Mouse (Mus musculus) macrophage (primary cell): ENCODE measurements around the gene Gsg1l. TPM values are rescaled to one million over a fixed set of nuclear protein-coding genes. Genes with fewer than 3 reads are reported as not detected.

Experiments used
- H3K27ac ChIP-seq: fragments of 350-480 bp; formaldehyde crosslinking; 2 replicates; pipeline ENCODE4 v1.9.0; 2021
- H3K36me3 ChIP-seq: fragments of 350-480 bp; formaldehyde crosslinking; 2 replicates; pipeline ENCODE4 v1.9.0; 2021; ENCODE audit errors: inconsistent target
- H3K4me3 ChIP-seq: fragments of 350-480 bp; formaldehyde crosslinking; 2 replicates; pipeline ENCODE4 v1.9.0; 2021; ENCODE audit errors: inconsistent target
- H3K79me2 ChIP-seq: fragments of 350-480 bp; formaldehyde crosslinking; 2 replicates; pipeline ENCODE4 v1.9.0; 2021; ENCODE audit errors: inconsistent target
- WGBS: methylation state at CpG from one replicate; pipeline ENCODE4 v1.1.7; 2026; ENCODE audit warnings: inconsistent platforms; ENCODE audit not compliant: missing documents; 5-methylcytosine and 5-hydroxymethylcytosine counted together
- polyA plus RNA-seq: library from polyadenylated mRNA; stranded (reverse); fragments of 250-400 nt; gene quantifications from 3 replicates; pipeline ENCODE4 v1.2.4, GENCODE M21; 2018; ENCODE audit warnings: inconsistent platforms

The Gsg1l gene
- polyA plus RNA-seq, 1 experiment from 2014 or later: 0.03 TPM

- Histone ChIP-seq H3K36me3 (peaks cover 6% of the 10 kb centered on the region), H3K79me2 (no peaks in the 10 kb centered on the region), H3K4me3 (no peak overlapping the region), H3K27ac (no peak overlapping the region)
- 92% methylated on average over 3 of the region's 3 CpGs for WGBS
Measured at GRCm38 (mm10) chr7:125829121-125829666, 253.0 kb downstream of the Gsg1l start.

DNA sequence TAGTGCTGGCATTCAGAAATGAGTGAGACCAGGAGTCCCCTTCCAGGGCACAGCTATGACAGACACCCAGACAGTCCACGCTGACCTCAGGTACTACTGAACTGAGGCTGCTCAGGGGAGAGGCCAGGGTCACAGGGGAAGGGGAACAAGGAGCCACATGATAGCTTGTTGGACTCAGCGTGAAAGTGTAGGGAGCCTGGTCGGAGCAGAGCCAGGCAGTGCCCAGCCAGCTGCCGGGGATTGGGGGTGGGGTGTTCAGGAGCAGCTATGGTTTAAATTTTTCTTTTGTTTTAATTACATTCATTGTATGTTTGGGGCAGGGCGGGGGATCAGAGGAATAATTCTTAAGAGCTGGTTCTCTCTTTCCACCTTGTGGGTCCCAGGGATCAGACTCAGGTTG, 253.7 kb downstream of the Gsg1l start:
- WGBS: 94% methylated on average over 5 of the region's 5 CpGs
- Histone ChIP-seq H3K27ac (no peak overlapping the region), H3K79me2 (no peaks in the 10 kb centered on the region), H3K4me3 (no peak overlapping the region), H3K36me3 (peaks cover 6% of the 10 kb centered on the region)

Other genes with a start within 250 kb of the Gsg1l start
- 63.8 to 102 TPM (median 64.5 TPM) in 3 replicates for gene Xpo6, start 118.1 kb upstream of the Gsg1l start, polyA plus RNA-seq
- gene Sbk1, start 190.2 kb upstream of the Gsg1l start, polyA plus RNA-seq: 1.9 to 3.7 TPM (median 2.3 TPM) in 3 replicates